Mouse (Mus musculus): Measurements from ENCODE around the gene Dgkz. TPM values are rescaled to one million over a fixed set of nuclear protein-coding genes. Genes with fewer than 3 reads are reported as not detected.

The Dgkz gene
- polyA plus RNA-seq, 1 experiment from 2014 or later = 32.3 TPM

DNA sequence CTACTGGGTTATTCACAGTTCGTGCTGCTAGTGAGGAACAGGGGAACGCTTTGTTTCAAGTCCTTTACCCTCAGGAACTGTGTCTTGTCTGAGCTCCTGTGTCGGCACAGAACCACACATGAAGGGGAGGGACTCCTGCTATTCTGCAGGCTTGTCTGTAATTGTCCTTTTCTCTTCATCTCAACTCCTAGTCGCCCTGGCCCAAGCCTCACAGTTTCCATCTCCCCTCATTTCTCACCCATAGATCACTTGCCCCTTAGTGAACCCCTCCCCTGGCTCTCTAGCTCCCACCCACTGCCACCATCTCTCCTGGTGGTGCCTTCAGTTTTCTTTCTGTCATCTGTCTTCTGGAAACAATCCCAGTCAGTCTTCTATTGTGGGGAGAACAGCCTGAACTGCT lies 4.6 kb upstream of the Dgkz start:
- no peak for ATAC-seq
- 9% methylated on average over 4 of the region's 4 CpGs for WGBS
- peaks cover 21% of the 10 kb centered on the region for H3K4me1 ChIP-seq (ENCODE audit: control insufficient read depth, insufficient read depth, low read depth, low read length)

GRCm38 (mm10) chr2:91978547-91978946 lies 2.9 kb upstream of the Dgkz start:
- Histone ChIP-seq H3K27me3 (replicated peaks; ENCODE audit: control insufficient read depth, insufficient read depth, low read length) (peaks cover 9% of the 10 kb centered on the region), H3K9ac (ENCODE audit: low read depth, low read length) (no peak overlapping the region), H3K4me2 (ENCODE audit: low read length) (no peak overlapping the region), H3K9me3 (ENCODE audit: control insufficient read depth, low read length) (no peaks in the 10 kb centered on the region), H3K27ac (ENCODE audit: low read depth, low read length) (no peak overlapping the region), H3K36me3 (ENCODE audit: control insufficient read depth, insufficient read depth, low read length) (no peaks in the 10 kb centered on the region), H3K4me3 (ENCODE audit: low read length) (no peak overlapping the region), H3K4me1 (ENCODE audit: control insufficient read depth, insufficient read depth, low read depth, low read length) (peaks cover 17% of the 10 kb centered on the region)
- 17% methylated on average over 2 of the region's 2 CpGs for WGBS
- ATAC-seq = no peak

More for the DNA sequence above, 4.6 kb upstream of the Dgkz start:
- H3K27ac ChIP-seq (ENCODE audit: low read depth, low read length) = no peak overlapping the region
- H3K4me2 ChIP-seq (ENCODE audit: low read length) = no peak overlapping the region
- no peak overlapping the region for H3K4me3 ChIP-seq (ENCODE audit: low read length)
- peaks cover 2% of the 10 kb centered on the region; the same call in 1 of the 2 replicates for H3K27me3 ChIP-seq (replicated peaks; ENCODE audit: control insufficient read depth, insufficient read depth, low read length)
- H3K9ac ChIP-seq (ENCODE audit: low read depth, low read length) = no peak overlapping the region
- no peaks in the 10 kb centered on the region for H3K36me3 ChIP-seq (ENCODE audit: control insufficient read depth, insufficient read depth, low read length)
- H3K9me3 ChIP-seq (ENCODE audit: control insufficient read depth, low read length) = no peaks in the 10 kb centered on the region

- no peak overlapping the region for H3K4me3 ChIP-seq (ENCODE audit: low read length)
- no peaks in the 10 kb centered on the region for H3K9me3 ChIP-seq (ENCODE audit: control insufficient read depth, low read length)
- H3K4me1 ChIP-seq (ENCODE audit: control insufficient read depth, insufficient read depth, low read depth, low read length) = peaks cover 18% of the 10 kb centered on the region
- peaks cover 9% of the 10 kb centered on the region for H3K27me3 ChIP-seq (replicated peaks; ENCODE audit: control insufficient read depth, insufficient read depth, low read length)
- H3K27ac ChIP-seq (ENCODE audit: low read depth, low read length) = no peak overlapping the region
- no peaks in the 10 kb centered on the region for H3K36me3 ChIP-seq (ENCODE audit: control insufficient read depth, insufficient read depth, low read length)
- H3K9ac ChIP-seq (ENCODE audit: low read depth, low read length) = no peak overlapping the region
- ATAC-seq = no peak
- H3K4me2 ChIP-seq (ENCODE audit: low read length) = no peak overlapping the region
- WGBS = 79% methylated on average over 4 of the region's 4 CpGs
Observed at GRCm38 (mm10) chr2:91977960-91978359, 2.3 kb upstream of the Dgkz start.

GRCm38 (mm10) chr2:91973416-91974135 lies 2.1 kb downstream of the Dgkz start:
- Histone ChIP-seq H3K4me2 (ENCODE audit: low read length) (no peak overlapping the region), H3K27me3 (replicated peaks; ENCODE audit: control insufficient read depth, insufficient read depth, low read length) (peaks cover 9% of the 10 kb centered on the region), H3K4me1 (ENCODE audit: control insufficient read depth, insufficient read depth, low read depth, low read length) (peaks cover 28% of the 10 kb centered on the region), H3K9ac (ENCODE audit: low read depth, low read length) (no peak overlapping the region), H3K9me3 (ENCODE audit: control insufficient read depth, low read length) (no peaks in the 10 kb centered on the region), H3K27ac (ENCODE audit: low read depth, low read length) (no peak overlapping the region), H3K4me3 (ENCODE audit: low read length) (no peak overlapping the region), H3K36me3 (ENCODE audit: control insufficient read depth, insufficient read depth, low read length) (no peaks in the 10 kb centered on the region)
- WGBS = 35% methylated on average over 7 of the region's 7 CpGs
- no peak for ATAC-seq

DNA sequence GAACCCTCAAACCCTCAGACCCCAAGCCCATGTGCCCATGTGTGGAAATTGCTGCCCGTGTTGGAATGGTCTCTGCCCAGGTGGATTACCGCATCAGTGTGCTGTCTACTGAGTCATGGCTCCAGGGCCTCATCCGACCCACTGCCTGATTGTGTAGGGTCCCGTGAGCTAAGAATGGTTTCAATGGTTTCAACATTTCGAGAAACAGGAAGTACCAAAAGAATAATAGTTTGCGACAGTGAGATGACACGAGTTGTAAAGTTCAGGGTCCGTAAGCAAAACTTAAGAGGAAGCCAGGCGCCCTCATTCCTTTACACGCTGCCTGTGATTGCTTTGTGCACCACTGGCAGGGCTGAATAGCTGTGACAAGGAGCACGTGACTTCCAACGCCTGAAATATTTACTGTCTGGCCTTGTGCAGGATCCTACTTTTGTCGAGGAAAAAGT lies 3.5 kb downstream of the Dgkz start:
- Histone ChIP-seq H3K4me3 (ENCODE audit: low read length) (no peak overlapping the region), H3K4me1 (ENCODE audit: control insufficient read depth, insufficient read depth, low read depth, low read length) (peaks cover 24% of the 10 kb centered on the region), H3K27ac (ENCODE audit: low read depth, low read length) (no peak overlapping the region), H3K9me3 (ENCODE audit: control insufficient read depth, low read length) (no peaks in the 10 kb centered on the region), H3K36me3 (ENCODE audit: control insufficient read depth, insufficient read depth, low read length) (no peaks in the 10 kb centered on the region), H3K27me3 (replicated peaks; ENCODE audit: control insufficient read depth, insufficient read depth, low read length) (peaks cover 9% of the 10 kb centered on the region), H3K9ac (ENCODE audit: low read depth, low read length) (no peak overlapping the region), H3K4me2 (ENCODE audit: low read length) (no peak overlapping the region)
- WGBS = 34% methylated on average over 13 of the region's 13 CpGs
- no peak; the same call in 1 of the 2 replicates for ATAC-seq

DNA sequence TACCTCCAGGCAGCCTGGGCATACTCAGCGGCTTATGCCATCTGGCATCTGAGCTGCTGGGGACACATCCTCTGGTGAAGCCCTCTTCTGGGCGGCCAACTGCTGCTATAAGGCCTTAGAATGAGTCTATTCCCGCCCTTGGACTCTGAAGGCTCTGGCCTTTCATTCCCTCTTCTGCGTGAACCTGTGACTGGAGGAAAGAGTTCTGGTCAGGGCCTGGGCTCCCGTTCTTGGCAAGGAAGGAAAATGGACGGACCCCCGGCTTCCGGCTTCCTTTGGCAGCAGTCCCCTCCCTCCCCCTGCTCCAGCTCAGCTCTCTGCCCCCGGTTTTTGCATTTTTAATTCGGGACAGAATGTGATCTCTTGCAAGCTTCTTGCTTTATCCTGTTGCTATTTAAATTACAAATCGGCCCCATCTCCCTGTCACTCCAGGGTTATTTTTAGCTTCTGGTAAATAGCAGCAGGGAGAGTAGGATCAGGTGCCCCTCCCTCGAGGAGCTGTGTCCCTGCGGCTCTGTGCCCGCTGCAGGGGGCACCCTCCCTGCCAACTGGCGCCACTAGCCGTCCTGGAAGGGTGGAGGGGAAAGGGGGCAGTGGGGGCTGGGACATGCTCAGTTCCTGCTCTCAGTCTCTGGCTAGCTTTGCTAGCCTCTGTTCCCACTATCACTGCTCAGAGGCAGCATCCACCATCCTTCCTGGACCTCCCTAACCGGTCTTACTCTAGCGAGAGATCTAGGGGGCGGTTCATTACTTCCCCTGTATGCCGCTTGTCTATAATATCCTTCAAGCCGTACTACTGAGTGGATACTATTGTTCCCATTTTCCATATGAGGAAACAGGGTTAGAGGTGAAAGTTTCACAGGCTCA lies 4.2 kb downstream of the Dgkz start:
- Histone ChIP-seq H3K9ac (ENCODE audit: low read depth, low read length) (no peak overlapping the region; the same call in 1 of the 2 replicates), H3K9me3 (ENCODE audit: control insufficient read depth, low read length) (no peaks in the 10 kb centered on the region), H3K4me3 (ENCODE audit: low read length) (no peak overlapping the region), H3K4me2 (ENCODE audit: low read length) (0 out of 2 replicates have a peak overlapping the region, but pooled peaks have one; percentile 4), H3K27ac (ENCODE audit: low read depth, low read length) (peak overlapping the region; percentile 75), H3K4me1 (ENCODE audit: control insufficient read depth, insufficient read depth, low read depth, low read length) (peaks cover 24% of the 10 kb centered on the region), H3K36me3 (ENCODE audit: control insufficient read depth, insufficient read depth, low read length) (no peaks in the 10 kb centered on the region), H3K27me3 (replicated peaks; ENCODE audit: control insufficient read depth, insufficient read depth, low read length) (peaks cover 9% of the 10 kb centered on the region)
- 15% methylated on average over 21 of the region's 21 CpGs for WGBS
- ATAC-seq = peak; percentile 69

- H3K27ac ChIP-seq (ENCODE audit: low read depth, low read length) = peak overlapping the region; percentile 36; the same call in 1 of the 2 replicates
- no peaks in the 10 kb centered on the region for H3K27me3 ChIP-seq (replicated peaks; ENCODE audit: control insufficient read depth, insufficient read depth, low read length)
- ATAC-seq = no peak
- no peaks in the 10 kb centered on the region for H3K36me3 ChIP-seq (ENCODE audit: control insufficient read depth, insufficient read depth, low read length)
- H3K9ac ChIP-seq (ENCODE audit: low read depth, low read length) = no peak overlapping the region
- WGBS = 70% methylated on average over 11 of the region's 11 CpGs
- H3K4me2 ChIP-seq (ENCODE audit: low read length) = no peak overlapping the region
- no peak overlapping the region for H3K4me3 ChIP-seq (ENCODE audit: low read length)
- peaks cover 15% of the 10 kb centered on the region for H3K4me1 ChIP-seq (ENCODE audit: control insufficient read depth, insufficient read depth, low read depth, low read length)
- no peaks in the 10 kb centered on the region for H3K9me3 ChIP-seq (ENCODE audit: control insufficient read depth, low read length)
Observed at GRCm38 (mm10) chr2:91967962-91968361, 7.7 kb downstream of the Dgkz start.

DNA sequence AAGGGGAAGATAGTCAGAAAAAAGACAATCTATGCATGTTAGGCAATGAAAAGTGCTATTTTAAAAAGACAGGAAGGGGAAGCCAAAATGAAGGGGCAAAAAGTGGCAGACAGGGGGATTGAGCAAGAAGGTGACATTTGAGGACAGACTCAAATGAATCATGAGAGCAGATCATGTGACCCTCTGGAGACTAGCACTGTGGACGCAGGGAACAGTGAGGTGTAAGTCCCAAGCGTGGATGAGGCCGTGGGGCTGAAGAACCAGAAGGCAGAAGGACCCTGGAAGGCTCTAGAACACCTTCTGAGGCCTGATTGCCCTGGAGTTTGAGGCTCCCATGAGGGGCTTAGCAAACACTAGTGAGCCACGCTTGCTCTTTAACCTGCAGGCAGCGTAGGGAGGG lies 9.3 kb downstream of the Dgkz start:
- no peaks in the 10 kb centered on the region for H3K27me3 ChIP-seq (replicated peaks; ENCODE audit: control insufficient read depth, insufficient read depth, low read length)
- no peak overlapping the region for H3K4me3 ChIP-seq (ENCODE audit: low read length)
- no peaks in the 10 kb centered on the region for H3K9me3 ChIP-seq (ENCODE audit: control insufficient read depth, low read length)
- no peak overlapping the region for H3K27ac ChIP-seq (ENCODE audit: low read depth, low read length)
- WGBS = 91% methylated on average over 5 of the region's 5 CpGs
- no peak for ATAC-seq
- H3K9ac ChIP-seq (ENCODE audit: low read depth, low read length) = no peak overlapping the region
- no peak overlapping the region for H3K4me2 ChIP-seq (ENCODE audit: low read length)
- peaks cover 20% of the 10 kb centered on the region for H3K4me1 ChIP-seq (ENCODE audit: control insufficient read depth, insufficient read depth, low read depth, low read length)
- no peaks in the 10 kb centered on the region for H3K36me3 ChIP-seq (ENCODE audit: control insufficient read depth, insufficient read depth, low read length)

- ATAC-seq = no peak
- WGBS = 17% methylated on average over 20 of the region's 20 CpGs
- peak overlapping the region; percentile 11 for H3K4me2 ChIP-seq (ENCODE audit: low read length)
- no peak overlapping the region for H3K4me3 ChIP-seq (ENCODE audit: low read length)
- no peaks in the 10 kb centered on the region for H3K27me3 ChIP-seq (replicated peaks; ENCODE audit: control insufficient read depth, insufficient read depth, low read length)
- H3K9me3 ChIP-seq (ENCODE audit: control insufficient read depth, low read length) = no peaks in the 10 kb centered on the region
- peak overlapping the region; percentile 33; the same call in 1 of the 2 replicates for H3K9ac ChIP-seq (ENCODE audit: low read depth, low read length)
- no peaks in the 10 kb centered on the region for H3K36me3 ChIP-seq (ENCODE audit: control insufficient read depth, insufficient read depth, low read length)
- no peak overlapping the region for H3K27ac ChIP-seq (ENCODE audit: low read depth, low read length)
- H3K4me1 ChIP-seq (ENCODE audit: control insufficient read depth, insufficient read depth, low read depth, low read length) = peaks cover 14% of the 10 kb centered on the region
Observed at GRCm38 (mm10) chr2:91965417-91965816, 10.2 kb downstream of the Dgkz start.

Data from hindbrain, embryonic 16.5 days (tissue).